Mouse (Mus musculus) ES-Bruce4 (cell line): ENCODE measurements around the gene Ech1.

Experiments used
- CTCF ChIP-seq: IDR thresholded peaks from one replicate; pipeline ENCODE4 v1.8.1; 2011; ENCODE audit warnings: low read depth, low read length
- EP300 ChIP-seq: IDR thresholded peaks from 2 replicates; pipeline ENCODE4 v1.6.1; 2011; ENCODE audit warnings: low read depth, low read length; ENCODE audit not compliant: insufficient read depth

DNA sequence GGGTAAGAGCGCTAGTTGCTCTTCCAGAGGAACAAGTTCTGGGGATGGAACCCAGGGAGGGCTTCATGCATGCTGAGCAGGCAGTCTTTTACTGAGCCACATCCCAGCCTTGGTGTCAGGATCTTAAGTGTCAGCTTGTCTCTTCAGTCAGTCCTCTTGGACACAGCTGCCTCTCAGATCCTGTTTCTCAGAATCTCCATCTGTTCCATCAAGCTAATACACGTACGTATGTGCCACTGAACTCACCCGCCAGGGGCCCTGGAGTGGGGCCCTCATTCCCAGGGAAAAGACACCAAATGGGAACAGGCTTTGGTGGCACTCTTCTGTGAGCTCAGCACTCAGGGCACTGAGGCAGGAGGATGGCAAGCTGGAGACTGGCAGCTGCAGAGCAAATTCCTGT is 52.8 kb downstream of the Ech1 start:
- TF ChIP-seq CTCF (no peak), EP300 (no peak)
